Mouse (Mus musculus) olfactory bulb, adult 2 months (tissue): ENCODE measurements around the gene Phxr2. TPM values are rescaled to one million over a fixed set of nuclear protein-coding genes. Genes with fewer than 3 reads are reported as not detected.
"Not testable (repeated sequence)": the region's sequence is repeated elsewhere in the genome, so short reads cannot be mapped to it uniquely, and the experiment has no call there.

ENCODE experiments used
- H3K27ac ChIP-seq: fragments of 200-500 bp; 2 replicates; pipeline ENCODE4 v1.5.1; 2012; ENCODE audit warnings: low read depth, low read length; ENCODE audit not compliant: insufficient read depth
- H3K4me1 ChIP-seq: fragments of 200-500 bp; 2 replicates; pipeline ENCODE4 v1.6.1; 2012; ENCODE audit warnings: low read length; ENCODE audit not compliant: control insufficient read depth, insufficient read depth
- H3K4me3 ChIP-seq: fragments of 200-500 bp; 2 replicates; pipeline ENCODE4 v1.5.1; 2012; ENCODE audit warnings: mild to moderate bottlenecking, low read depth, low read length, moderate library complexity; ENCODE audit not compliant: insufficient read depth
- CTCF ChIP-seq: fragments of 200-500 bp; IDR thresholded peaks from 2 replicates; pipeline ENCODE4 v1.5.1; 2012; ENCODE audit warnings: low read depth, mild to moderate bottlenecking, low read length, moderate library complexity; ENCODE audit not compliant: insufficient read depth
- POLR2A ChIP-seq: fragments of 200-500 bp; IDR thresholded peaks from 2 replicates; pipeline ENCODE4 v1.6.1; 2012; ENCODE audit warnings: mild to moderate bottlenecking, low read depth, low read length, moderate library complexity; ENCODE audit not compliant: insufficient read depth
- WGBS: fragments of 180-500 bp; shearing (Covaris S2); methylation state at CpG from one replicate; pipeline ENCODE4 v1.1.7; 2018; 5-methylcytosine and 5-hydroxymethylcytosine counted together
- polyA plus RNA-seq: library from polyadenylated mRNA; stranded (reverse); fragments of >200 nt; gene quantifications from 2 replicates; pipeline ENCODE4 v1.2.4, GENCODE M21; 2012; ENCODE audit warnings: low replicate concordance; ENCODE audit not compliant: missing spikeins, insufficient read depth, insufficient read length

Gene Phxr2
- polyA plus RNA-seq, 1 experiment: not detected

GRCm38 (mm10) chr10:99164871-99165477, 38.8 kb upstream of the Phxr2 start:
- WGBS: 40% methylated on average over 13 of the region's 13 CpGs
- Histone ChIP-seq H3K4me1 (peaks cover 3% of the 10 kb centered on the region), H3K4me3 (no peak overlapping the region), H3K27ac (no peak overlapping the region)
- TF ChIP-seq POLR2A: no peak
- no peak for TF ChIP-seq CTCF

GRCm38 (mm10) chr10:99163002-99163401, 36.9 kb upstream of the Phxr2 start:
- no peak for TF ChIP-seq POLR2A
- TF ChIP-seq CTCF: no peak
- H3K27ac ChIP-seq: no peak overlapping the region
- H3K4me3 ChIP-seq: no peak overlapping the region
- 56% methylated on average over 5 of the region's 5 CpGs for WGBS
- H3K4me1 ChIP-seq: peaks cover 3% of the 10 kb centered on the region

GRCm38 (mm10) chr10:99161987-99162582, 36.0 kb upstream of the Phxr2 start:
- H3K4me1 ChIP-seq: peaks cover 3% of the 10 kb centered on the region
- H3K27ac ChIP-seq: no peak overlapping the region
- 51% methylated on average over 8 of the region's 8 CpGs for WGBS
- no peak overlapping the region for H3K4me3 ChIP-seq
- TF ChIP-seq CTCF: peak; percentile 23; the same call in 1 of the 2 replicates
- no peak for TF ChIP-seq POLR2A

- H3K27ac ChIP-seq, H3K4me1 ChIP-seq, H3K4me3 ChIP-seq: not testable (repeated sequence)
- 95% methylated on average over 10 of the region's 10 CpGs for WGBS
These were observed 31.6 kb upstream of the Phxr2 start for GRCm38 (mm10) chr10:99157697-99158096.

- H3K27ac ChIP-seq: no peak overlapping the region
- WGBS: 92% methylated on average over 5 of the region's 5 CpGs
- H3K4me1 ChIP-seq: no peaks in the 10 kb centered on the region
- TF ChIP-seq POLR2A (no peak), CTCF (no peak)
- H3K4me3 ChIP-seq: no peak overlapping the region
These were observed 30.7 kb upstream of the Phxr2 start for GRCm38 (mm10) chr10:99156808-99157207.

- WGBS: 91% methylated on average over 8 of the region's 8 CpGs
- H3K4me1 ChIP-seq: no peaks in the 10 kb centered on the region
- H3K4me3 ChIP-seq: no peak overlapping the region
- no peak overlapping the region for H3K27ac ChIP-seq
- TF ChIP-seq POLR2A (no peak), CTCF (no peak)
These were observed 28.5 kb upstream of the Phxr2 start for GRCm38 (mm10) chr10:99154635-99155034.

GRCm38 (mm10) chr10:99152063-99152462, 25.9 kb upstream of the Phxr2 start:
- Histone ChIP-seq H3K27ac (no peak overlapping the region), H3K4me1 (no peaks in the 10 kb centered on the region), H3K4me3 (no peak overlapping the region)
- WGBS: 91% methylated on average over 6 of the region's 6 CpGs
- no peak for TF ChIP-seq CTCF
- TF ChIP-seq POLR2A: no peak

GRCm38 (mm10) chr10:99151580-99151979, 25.5 kb upstream of the Phxr2 start:
- no peak for TF ChIP-seq POLR2A
- Histone ChIP-seq H3K4me3 (no peak overlapping the region), H3K4me1 (no peaks in the 10 kb centered on the region), H3K27ac (no peak overlapping the region)
- 100% methylated on average over 1 of the region's 1 CpGs for WGBS

GRCm38 (mm10) chr10:99150016-99150415, 23.9 kb upstream of the Phxr2 start:
- 94% methylated on average over 6 of the region's 6 CpGs for WGBS
- no peak overlapping the region for H3K27ac ChIP-seq
- no peaks in the 10 kb centered on the region for H3K4me1 ChIP-seq
- TF ChIP-seq POLR2A (no peak), CTCF (no peak)
- no peak overlapping the region for H3K4me3 ChIP-seq

- TF ChIP-seq CTCF (no peak), POLR2A (no peak)
- H3K4me3 ChIP-seq: no peak overlapping the region
- H3K27ac ChIP-seq: no peak overlapping the region
- 92% methylated on average over 8 of the region's 8 CpGs for WGBS
- no peaks in the 10 kb centered on the region for H3K4me1 ChIP-seq
These were observed 20.5 kb upstream of the Phxr2 start for GRCm38 (mm10) chr10:99146596-99146995.
